Mouse (Mus musculus) kidney, embryonic 16.5 days (tissue): Measurements from ENCODE around the gene Glis2. TPM values are rescaled to one million over a fixed set of nuclear protein-coding genes. Genes with fewer than 3 reads are reported as not detected.

Experiments
- ATAC-seq: fragments of 200-750 bp; cut with Nextera tagmentation; 2 replicates; pipeline ENCODE4 v1.8.0; 2017; ENCODE audit warnings: moderate TSS enrichment; ENCODE audit not compliant: low FRiP score, low TSS enrichment
- H3K27ac ChIP-seq: fragments of 300-500 bp; sonication (generic); 2 replicates; pipeline ENCODE4 v1.5.1; 2014; ENCODE audit warnings: low read length
- H3K27me3 ChIP-seq: fragments of 300-500 bp; sonication (generic); 2 replicates; pipeline ENCODE4 v1.6.1; 2014; ENCODE audit warnings: low read length, control low read depth, mixed read lengths; ENCODE audit not compliant: insufficient read depth
- H3K36me3 ChIP-seq: fragments of 300-500 bp; sonication (generic); 2 replicates; pipeline ENCODE4 v1.6.1; 2014; ENCODE audit warnings: low read length, control low read depth, mixed read lengths; ENCODE audit not compliant: insufficient read depth
- H3K4me1 ChIP-seq: fragments of 300-500 bp; sonication (generic); 2 replicates; pipeline ENCODE4 v1.6.1; 2014; ENCODE audit warnings: low read length, control low read depth, mixed read lengths; ENCODE audit not compliant: insufficient read depth
- H3K4me2 ChIP-seq: fragments of 300-500 bp; sonication (generic); replicated peaks from 2 replicates; pipeline ENCODE4 v1.6.1; 2014; ENCODE audit warnings: low read depth, low read length
- H3K4me3 ChIP-seq: fragments of 300-500 bp; sonication (generic); 2 replicates; pipeline ENCODE4 v1.5.1; 2014; ENCODE audit warnings: mild to moderate bottlenecking, low read length
- H3K9ac ChIP-seq: fragments of 300-500 bp; sonication (generic); replicated peaks from 2 replicates; pipeline ENCODE4 v1.6.1; 2014; ENCODE audit warnings: low read length
- H3K9me3 ChIP-seq: fragments of 300-500 bp; sonication (generic); 2 replicates; pipeline ENCODE4 v1.6.1; 2016; ENCODE audit warnings: low read length, control low read depth
- WGBS: fragments of 180-500 bp; shearing (Covaris S2); extraction: QIAGEN DNeasy Blood & Tissue Kit; methylation state at CpG from one replicate; pipeline ENCODE4 v1.1.7; 2014; 5-methylcytosine and 5-hydroxymethylcytosine counted together
- polyA plus RNA-seq: library from polyadenylated mRNA; unstranded; fragments of >200 nt; fragmentation: Nextera tagmentation; extraction: Ambion mirVana; gene quantifications from 2 replicates; pipeline ENCODE4 v1.2.1, GENCODE M21; 2015

Glis2 gene
- polyA plus RNA-seq, 1 experiment from 2014 or later: 43.6 TPM

- Histone ChIP-seq H3K4me3 (peak overlapping the region; percentile 85), H3K4me1 (peaks cover 32% of the 10 kb centered on the region), H3K4me2 (peak overlapping the region; percentile 93), H3K9me3 (no peaks in the 10 kb centered on the region), H3K27ac (peak overlapping the region; percentile 97), H3K27me3 (no peaks in the 10 kb centered on the region), H3K36me3 (peaks cover 2% of the 10 kb centered on the region; the same call in 1 of the 2 replicates), H3K9ac (peak overlapping the region; percentile 82)
- ATAC-seq: no peak
- WGBS: 50% methylated on average over 1 of the region's 1 CpGs
Measured at GRCm38 (mm10) chr16:4557085-4557484, 37.4 kb upstream of the Glis2 start.

GRCm38 (mm10) chr16:4557949-4558348, 36.6 kb upstream of the Glis2 start:
- Histone ChIP-seq H3K9me3 (no peaks in the 10 kb centered on the region), H3K36me3 (peaks cover 2% of the 10 kb centered on the region; the same call in 1 of the 2 replicates), H3K4me1 (peaks cover 27% of the 10 kb centered on the region), H3K4me3 (peak overlapping the region; percentile 85), H3K27me3 (no peaks in the 10 kb centered on the region), H3K27ac (peak overlapping the region; percentile 97), H3K9ac (peak overlapping the region; percentile 82), H3K4me2 (peak overlapping the region; percentile 93)
- under 1% methylated on average over 19 of the region's 19 CpGs for WGBS
- peak; percentile 55 for ATAC-seq

GRCm38 (mm10) chr16:4558384-4558979, 36.0 kb upstream of the Glis2 start:
- under 1% methylated on average over 38 of the region's 38 CpGs for WGBS
- H3K36me3 ChIP-seq: peaks cover 2% of the 10 kb centered on the region; the same call in 1 of the 2 replicates
- H3K4me2 ChIP-seq: peak overlapping the region; percentile 93

GRCm38 (mm10) chr16:4558980-4559631, 35.4 kb upstream of the Glis2 start:
- peak overlapping the region; percentile 93 for H3K4me2 ChIP-seq
- no peaks in the 10 kb centered on the region for H3K27me3 ChIP-seq

More at GRCm38 (mm10) chr16:4558384-4558979, 36.0 kb upstream of the Glis2 start:
- H3K9ac ChIP-seq: peak overlapping the region; percentile 82
- H3K9me3 ChIP-seq: no peaks in the 10 kb centered on the region
- peak overlapping the region; percentile 97 for H3K27ac ChIP-seq
- no peaks in the 10 kb centered on the region for H3K27me3 ChIP-seq
- H3K4me3 ChIP-seq: peak overlapping the region; percentile 85
- H3K4me1 ChIP-seq: peaks cover 22% of the 10 kb centered on the region
- ATAC-seq: peak; percentile 91

GRCm38 (mm10) chr16:4559715-4560144, 34.8 kb upstream of the Glis2 start, which contains the start of gene Tfap4:
Tfap4 (minus strand) TSS chr16:4559854.
- peak; percentile 13 for ATAC-seq
- peak within 1 kb of the TSS; percentile 85 for H3K4me3 ChIP-seq
- peak within 1 kb of the TSS; percentile 93 for H3K4me2 ChIP-seq
- WGBS: 0% methylated on average over 17 of the region's 17 CpGs
- H3K9me3 ChIP-seq: no peaks in the 10 kb centered on the region
- H3K9ac ChIP-seq: peak within 1 kb of the TSS; percentile 82
- H3K27me3 ChIP-seq: no peaks in the 10 kb centered on the region
- H3K27ac ChIP-seq: peak within 1 kb of the TSS; percentile 97
- H3K4me1 ChIP-seq: peaks cover 16% of the 10 kb centered on the region
- peaks cover 2% of the 10 kb centered on the region; the same call in 1 of the 2 replicates for H3K36me3 ChIP-seq

More at GRCm38 (mm10) chr16:4558980-4559631, 35.4 kb upstream of the Glis2 start:
- Histone ChIP-seq H3K4me3 (peak overlapping the region; percentile 85), H3K27ac (peak overlapping the region; percentile 97), H3K4me1 (peaks cover 16% of the 10 kb centered on the region), H3K36me3 (peaks cover 2% of the 10 kb centered on the region; the same call in 1 of the 2 replicates), H3K9ac (peak overlapping the region; percentile 82), H3K9me3 (no peaks in the 10 kb centered on the region)
- peak; percentile 29 for ATAC-seq
- WGBS: under 1% methylated on average over 43 of the region's 43 CpGs

GRCm38 (mm10) chr16:4560145-4560952, 34.2 kb upstream of the Glis2 start:
- H3K27me3 ChIP-seq: no peaks in the 10 kb centered on the region
- ATAC-seq: peak; percentile 50
- H3K4me2 ChIP-seq: peak overlapping the region; percentile 93
- H3K4me1 ChIP-seq: peaks cover 16% of the 10 kb centered on the region
- no peaks in the 10 kb centered on the region for H3K9me3 ChIP-seq
- H3K9ac ChIP-seq: peak overlapping the region; percentile 82
- peak overlapping the region; percentile 97 for H3K27ac ChIP-seq
- H3K36me3 ChIP-seq: peaks cover 2% of the 10 kb centered on the region; the same call in 1 of the 2 replicates
- peak overlapping the region; percentile 85 for H3K4me3 ChIP-seq
- under 1% methylated on average over 43 of the region's 43 CpGs for WGBS

- no peaks in the 10 kb centered on the region for H3K36me3 ChIP-seq
- peak; percentile 52; the same call in 1 of the 2 replicates for ATAC-seq
- no peak overlapping the region for H3K27ac ChIP-seq
Measured at GRCm38 (mm10) chr16:4567912-4568311, 26.6 kb upstream of the Glis2 start.

GRCm38 (mm10) chr16:4570737-4571136, 23.8 kb upstream of the Glis2 start:
- no peak overlapping the region for H3K4me3 ChIP-seq
- WGBS: 43% methylated on average over 4 of the region's 4 CpGs
- no peak overlapping the region for H3K4me2 ChIP-seq
- ATAC-seq: peak; percentile 66
- 0 out of 2 replicates have a peak overlapping the region, but pooled peaks have one; percentile 29 for H3K9ac ChIP-seq
- H3K9me3 ChIP-seq: no peaks in the 10 kb centered on the region
- no peaks in the 10 kb centered on the region for H3K27me3 ChIP-seq
- no peaks in the 10 kb centered on the region for H3K36me3 ChIP-seq
- no peak overlapping the region for H3K27ac ChIP-seq
- H3K4me1 ChIP-seq: peaks cover 10% of the 10 kb centered on the region

More at GRCm38 (mm10) chr16:4567912-4568311, 26.6 kb upstream of the Glis2 start:
- no peak overlapping the region for H3K4me2 ChIP-seq
- H3K4me3 ChIP-seq: no peak overlapping the region
- peaks cover 10% of the 10 kb centered on the region for H3K4me1 ChIP-seq
- 9% methylated on average over 4 of the region's 4 CpGs for WGBS
- no peaks in the 10 kb centered on the region for H3K27me3 ChIP-seq
- no peak overlapping the region for H3K9ac ChIP-seq
- no peaks in the 10 kb centered on the region for H3K9me3 ChIP-seq

- no peak overlapping the region for H3K4me3 ChIP-seq
- no peak overlapping the region for H3K9ac ChIP-seq
- no peaks in the 10 kb centered on the region for H3K27me3 ChIP-seq
- no peaks in the 10 kb centered on the region for H3K36me3 ChIP-seq
- ATAC-seq: 0 out of 2 replicates have a peak, but pooled peaks have one; percentile 4
- peaks cover 2% of the 10 kb centered on the region for H3K4me1 ChIP-seq
- no peak overlapping the region for H3K4me2 ChIP-seq
- H3K9me3 ChIP-seq: no peaks in the 10 kb centered on the region
- H3K27ac ChIP-seq: no peak overlapping the region
- WGBS: 48% methylated on average over 2 of the region's 2 CpGs
Measured at GRCm38 (mm10) chr16:4576038-4576437, 18.5 kb upstream of the Glis2 start.
